Mouse (Mus musculus): ENCODE results near the gene Tmem132d.

- TF ChIP-seq CTCF (IDR thresholded peaks at IDR 0.05; ENCODE audit: control insufficient read depth, insufficient read depth, insufficient read length) (no peak), MAX (IDR thresholded peaks at IDR 0.05) (no peak), MYOG (IDR thresholded peaks at IDR 0.05; ENCODE audit: control insufficient read depth, extremely low read depth, insufficient read length) (no peak)
These were observed 40.5 kb downstream of the Tmem132d start for GRCm38 (mm10) chr5:128392372-128392771.
